Mouse (Mus musculus) stomach, postnatal 0 days (tissue): ENCODE measurements at regions not wholly inside any gene's neighbourhood (a gene's known extent, or its start where the extent isn't known, plus 50 kb on each side); places are given as distances from the start of the nearest gene placed in this dataset.

Experiments
- ATAC-seq: fragments of 200-750 bp; cut with Nextera tagmentation; 2 replicates; pipeline ENCODE4 v1.8.0; 2017; ENCODE audit not compliant: low FRiP score, low TSS enrichment
- DNase-seq: peaks from one replicate; pipeline ENCODE4 v3.0.0-alpha.2; 2016; ENCODE audit warnings: low spot score
- H3K27ac ChIP-seq: fragments of 300-500 bp; sonication (generic); replicated peaks from 2 replicates; pipeline ENCODE4 v1.5.1; 2014; ENCODE audit warnings: mild to moderate bottlenecking, control low read depth
- H3K27me3 ChIP-seq: fragments of 300-500 bp; sonication (generic); 2 replicates; pipeline ENCODE4 v1.6.1; 2014; ENCODE audit warnings: low read length; ENCODE audit not compliant: control insufficient read depth, insufficient read depth
- H3K36me3 ChIP-seq: fragments of 300-500 bp; sonication (generic); 2 replicates; pipeline ENCODE4 v1.6.1; 2014; ENCODE audit warnings: low read length, mixed read lengths; ENCODE audit not compliant: control insufficient read depth, insufficient read depth
- H3K4me1 ChIP-seq: fragments of 300-500 bp; sonication (generic); replicated peaks from 2 replicates; pipeline ENCODE4 v1.6.1; 2014; ENCODE audit warnings: antibody characterized with exemption; ENCODE audit not compliant: control insufficient read depth, insufficient read depth
- H3K4me2 ChIP-seq: fragments of 300-500 bp; sonication (generic); replicated peaks from 2 replicates; pipeline ENCODE4 v1.6.1; 2014; ENCODE audit warnings: low read depth, mild to moderate bottlenecking, control low read depth, moderate library complexity
- H3K4me3 ChIP-seq: fragments of 300-500 bp; sonication (generic); 2 replicates; pipeline ENCODE4 v1.5.1; 2014; ENCODE audit warnings: low read depth, low read length, control low read depth
- H3K9ac ChIP-seq: fragments of 300-500 bp; sonication (generic); 2 replicates; pipeline ENCODE4 v1.6.1; 2014; ENCODE audit warnings: mild to moderate bottlenecking, low read length, control low read depth, mixed read lengths
- H3K9me3 ChIP-seq: fragments of 300-500 bp; sonication (generic); 2 replicates; pipeline ENCODE4 v1.6.1; 2016; ENCODE audit warnings: low read length; ENCODE audit not compliant: control insufficient read depth
- CTCF ChIP-seq: IDR thresholded peaks from 2 replicates; pipeline ENCODE4 v1.5.1; 2016; ENCODE audit warnings: antibody characterized with exemption, low read depth, mild to moderate bottlenecking, moderate library complexity
- EP300 ChIP-seq: optimal IDR thresholded peaks from 2 replicates; pipeline ENCODE3; 2016; ENCODE audit warnings: antibody characterized with exemption
- WGBS: fragments of 180-500 bp; shearing (Covaris S2); extraction: QIAGEN DNeasy Blood & Tissue Kit; methylation state at CpG from one replicate; pipeline ENCODE4 v1.1.7; 2014; 5-methylcytosine and 5-hydroxymethylcytosine counted together

DNA sequence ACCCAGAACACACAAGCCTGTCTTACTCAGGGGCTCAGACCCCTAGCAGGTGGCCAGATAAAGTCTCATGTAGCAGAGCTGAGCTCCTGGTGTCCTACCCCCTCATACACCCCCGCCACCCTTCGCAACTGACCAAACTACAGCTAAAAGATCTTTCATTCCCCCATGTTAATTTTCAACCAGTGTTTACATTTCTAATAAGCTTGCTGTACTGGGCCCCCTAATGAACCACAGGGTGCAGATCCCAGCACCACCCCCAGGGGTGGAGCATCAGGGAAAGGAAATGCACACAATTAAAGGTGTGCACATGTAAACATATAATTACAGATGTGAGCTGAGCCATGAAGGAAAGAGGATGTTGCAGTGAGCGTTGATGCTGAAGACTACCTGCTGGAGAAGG, 54.6 kb upstream of the Stx16 start:
- no peak for ATAC-seq

DNA sequence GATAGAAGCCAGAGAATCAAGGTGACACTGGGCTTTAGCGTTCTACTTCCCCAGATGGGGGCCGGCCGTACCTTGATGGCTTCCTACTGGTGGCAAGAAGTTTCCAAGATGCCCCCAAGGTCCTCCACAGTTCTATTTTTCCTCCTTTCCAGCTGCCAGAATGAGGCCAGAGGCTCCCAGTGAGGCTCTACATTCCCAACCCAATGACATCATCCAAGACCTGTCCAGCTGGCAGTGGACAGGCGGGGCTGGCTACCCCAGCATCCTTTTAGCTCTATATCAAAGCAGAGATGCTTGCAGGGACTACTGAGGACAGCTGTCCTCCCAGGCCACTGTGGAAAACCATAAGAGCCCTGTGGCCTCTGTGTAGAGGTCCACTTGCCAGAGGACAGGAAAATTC, 53.8 kb upstream of the Stx16 start:
- Histone ChIP-seq H3K4me3 (no peak overlapping the region), H3K9ac (no peak overlapping the region), H3K36me3 (no peaks in the 10 kb centered on the region), H3K4me1 (peaks cover 4% of the 10 kb centered on the region; the same call in 1 of the 2 replicates), H3K9me3 (no peaks in the 10 kb centered on the region), H3K4me2 (no peak overlapping the region), H3K27ac (0 out of 2 replicates have a peak overlapping the region, but pooled peaks have one; percentile 40), H3K27me3 (no peaks in the 10 kb centered on the region)
- 83% methylated on average over 4 of the region's 4 CpGs for WGBS
- no peak for TF ChIP-seq CTCF
- TF ChIP-seq EP300 = no peak
- DNase-seq = no peak
- no peak for ATAC-seq

More for the DNA sequence above, 54.6 kb upstream of the Stx16 start:
- H3K4me3 ChIP-seq = no peak overlapping the region
- TF ChIP-seq CTCF = 0 out of 2 replicates have a peak, but pooled peaks have one; percentile 27
- no peak for TF ChIP-seq EP300
- H3K4me1 ChIP-seq = peaks cover 4% of the 10 kb centered on the region; the same call in 1 of the 2 replicates
- no peaks in the 10 kb centered on the region for H3K27me3 ChIP-seq
- no peaks in the 10 kb centered on the region for H3K36me3 ChIP-seq
- no peak overlapping the region for H3K4me2 ChIP-seq
- H3K9me3 ChIP-seq = no peaks in the 10 kb centered on the region
- H3K9ac ChIP-seq = no peak overlapping the region
- whole genome bisulfite sequencing = 51% methylated on average over 3 of the region's 3 CpGs
- no peak for DNase-seq
- no peak overlapping the region for H3K27ac ChIP-seq

GRCm38 (mm10) chr2:174025181-174025870, 50.8 kb upstream of the Stx16 start:
- no peak for TF ChIP-seq EP300
- no peak for TF ChIP-seq CTCF
- no peak overlapping the region for H3K4me2 ChIP-seq
- no peak overlapping the region for H3K4me3 ChIP-seq
- ATAC-seq (peak; percentile 84), DNase-seq (peak; percentile 17)
- H3K9me3 ChIP-seq = no peaks in the 10 kb centered on the region
- H3K4me1 ChIP-seq = peaks cover 4% of the 10 kb centered on the region; the same call in 1 of the 2 replicates
- no peaks in the 10 kb centered on the region for H3K36me3 ChIP-seq
- H3K9ac ChIP-seq = 0 out of 2 replicates have a peak overlapping the region, but pooled peaks have one; percentile 8
- WGBS = 50% methylated on average over 11 of the region's 11 CpGs
- no peak overlapping the region for H3K27ac ChIP-seq
- no peaks in the 10 kb centered on the region for H3K27me3 ChIP-seq
